Mouse (Mus musculus) spleen, postnatal 14 days (tissue): Measurements from ENCODE around the gene Colec11.

Source experiments
- DNase-seq, 2 experiments: peaks; one replicate each; pipeline ENCODE4 v3.0.0; 2021 to 2022; ENCODE audit warnings: low spot score in 2 of 2

Colec11 gene

GRCm38 (mm10) chr12:28603494-28603893 is 19.7 kb downstream of the Colec11 start:
- DNase-seq: no peak

GRCm38 (mm10) chr12:28602259-28602658 is 20.9 kb downstream of the Colec11 start:
- no peak for DNase-seq

GRCm38 (mm10) chr12:28598526-28598991 is 24.6 kb downstream of the Colec11 start:
- no peak for DNase-seq

GRCm38 (mm10) chr12:28598110-28598509 is 25.1 kb downstream of the Colec11 start:
- no peak for DNase-seq

GRCm38 (mm10) chr12:28597699-28598098 is 25.5 kb downstream of the Colec11 start:
- DNase-seq: no peak

- no peak for DNase-seq
Measured at GRCm38 (mm10) chr12:28596851-28597250, 26.3 kb downstream of the Colec11 start.

- no peak for DNase-seq
Measured at GRCm38 (mm10) chr12:28590428-28590827, 32.7 kb downstream of the Colec11 start.

- DNase-seq: peak; percentile 22 to 51
Measured at GRCm38 (mm10) chr12:28589090-28589868, 33.9 kb downstream of the Colec11 start.

- DNase-seq: no peak
Measured at GRCm38 (mm10) chr12:28587949-28588348, 35.2 kb downstream of the Colec11 start.

GRCm38 (mm10) chr12:28584036-28584435 is 39.1 kb downstream of the Colec11 start:
- no peak for DNase-seq

GRCm38 (mm10) chr12:28582423-28582822 is 40.8 kb downstream of the Colec11 start, which contains the start of gene Allc:
Gene Allc (minus strand): TSS chr12:28582523.
- DNase-seq: no peak

- no peak for DNase-seq
Measured at GRCm38 (mm10) chr12:28579132-28579531, 44.0 kb downstream of the Colec11 start.

- no peak for DNase-seq
Measured at GRCm38 (mm10) chr12:28578147-28578546, 45.0 kb downstream of the Colec11 start.

- no peak for DNase-seq
Measured at GRCm38 (mm10) chr12:28575366-28576070, 47.7 kb downstream of the Colec11 start.

- no peak for DNase-seq
Measured at GRCm38 (mm10) chr12:28572241-28572640, 50.9 kb downstream of the Colec11 start.

- no peak for DNase-seq
Measured at GRCm38 (mm10) chr12:28552299-28552698, 70.9 kb downstream of the Colec11 start, which contains the start of gene Dcdc2c. Gene Dcdc2c (minus strand): TSS chr12:28552399.

- DNase-seq: no peak
Measured at GRCm38 (mm10) chr12:28551775-28552174, 71.4 kb downstream of the Colec11 start.

- DNase-seq: no peak
Measured at GRCm38 (mm10) chr12:28548887-28549286, 74.3 kb downstream of the Colec11 start.
